Mouse (Mus musculus) lung, embryonic 15.5 days (tissue): ENCODE results near the gene Arhgap35. TPM values are rescaled to one million over a fixed set of nuclear protein-coding genes. Genes with fewer than 3 reads are reported as not detected.

Source experiments
- ATAC-seq: fragments of 200-750 bp; cut with Nextera tagmentation; 2 replicates; pipeline ENCODE4 v1.8.0; 2017; ENCODE audit warnings: moderate number of reproducible peaks, borderline replicate concordance; ENCODE audit not compliant: low FRiP score, low TSS enrichment; ENCODE audit errors: extremely low read depth
- H3K27ac ChIP-seq: fragments of 300-500 bp; sonication (generic); 2 replicates; pipeline ENCODE4 v1.5.1; 2015; ENCODE audit warnings: moderate library complexity, mild to moderate bottlenecking, inconsistent platforms
- H3K27me3 ChIP-seq: fragments of 300-500 bp; sonication (generic); 2 replicates; pipeline ENCODE4 v1.6.1; 2015; ENCODE audit warnings: inconsistent platforms
- H3K36me3 ChIP-seq: fragments of 300-500 bp; sonication (generic); 2 replicates; pipeline ENCODE4 v1.6.1; 2015; ENCODE audit warnings: inconsistent platforms
- H3K4me1 ChIP-seq: fragments of 300-500 bp; sonication (generic); 2 replicates; pipeline ENCODE4 v1.6.1; 2015; ENCODE audit warnings: inconsistent platforms
- H3K4me2 ChIP-seq: fragments of 300-500 bp; sonication (generic); 2 replicates; pipeline ENCODE4 v1.6.1; 2015; ENCODE audit warnings: inconsistent platforms, mild to moderate bottlenecking, moderate library complexity
- H3K4me3 ChIP-seq: fragments of 300-500 bp; sonication (generic); 2 replicates; pipeline ENCODE4 v1.5.1; 2015; ENCODE audit warnings: mild to moderate bottlenecking, inconsistent platforms
- H3K9ac ChIP-seq: fragments of 300-500 bp; sonication (generic); 2 replicates; pipeline ENCODE4 v1.6.1; 2015; ENCODE audit warnings: inconsistent platforms
- H3K9me3 ChIP-seq: fragments of 300-500 bp; sonication (generic); 2 replicates; pipeline ENCODE4 v1.6.1; 2016; ENCODE audit warnings: inconsistent platforms
- WGBS: fragments of 180-500 bp; shearing (Covaris S2); methylation state at CpG from one replicate; pipeline ENCODE4 v1.1.7; 2015; 5-methylcytosine and 5-hydroxymethylcytosine counted together
- polyA plus RNA-seq: library from polyadenylated mRNA; unstranded; fragments of >200 nt; fragmentation: Nextera tagmentation; extraction: Ambion mirVana; gene quantifications from 2 replicates; pipeline ENCODE4 v1.2.1, GENCODE M21; 2015

Gene Arhgap35
- polyA plus RNA-seq, 1 experiment from 2014 or later = 19.4 TPM

DNA sequence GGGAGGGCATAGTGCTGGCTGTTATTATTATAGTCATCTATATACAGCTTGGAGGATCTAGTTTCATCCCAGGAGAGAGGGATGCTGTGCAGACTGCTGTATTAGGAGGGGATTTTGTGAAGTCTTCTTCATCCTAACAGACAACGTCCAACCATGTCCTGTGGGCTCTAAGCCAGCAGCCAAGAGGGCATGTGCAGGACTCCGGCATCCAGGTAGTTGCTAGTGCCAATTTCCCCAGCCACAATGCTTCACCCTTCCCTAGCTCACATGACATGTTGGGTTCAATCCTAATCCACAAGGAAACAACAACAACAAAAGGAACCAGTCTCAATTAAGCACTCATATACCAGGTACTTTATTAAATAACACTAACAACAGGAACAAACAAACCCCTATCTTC lies 15.8 kb downstream of the Arhgap35 start:
- Histone ChIP-seq H3K9ac (no peak overlapping the region), H3K4me2 (no peak overlapping the region), H3K36me3 (0 out of 2 replicates have a peak, but pooled peaks cover 10% of the 10 kb centered on the region), H3K27ac (no peak overlapping the region), H3K27me3 (no peaks in the 10 kb centered on the region), H3K4me1 (peaks cover 11% of the 10 kb centered on the region; the same call in 1 of the 2 replicates), H3K4me3 (no peak overlapping the region), H3K9me3 (no peaks in the 10 kb centered on the region)
- WGBS = 69% methylated on average over 2 of the region's 2 CpGs
- no peak for ATAC-seq

DNA sequence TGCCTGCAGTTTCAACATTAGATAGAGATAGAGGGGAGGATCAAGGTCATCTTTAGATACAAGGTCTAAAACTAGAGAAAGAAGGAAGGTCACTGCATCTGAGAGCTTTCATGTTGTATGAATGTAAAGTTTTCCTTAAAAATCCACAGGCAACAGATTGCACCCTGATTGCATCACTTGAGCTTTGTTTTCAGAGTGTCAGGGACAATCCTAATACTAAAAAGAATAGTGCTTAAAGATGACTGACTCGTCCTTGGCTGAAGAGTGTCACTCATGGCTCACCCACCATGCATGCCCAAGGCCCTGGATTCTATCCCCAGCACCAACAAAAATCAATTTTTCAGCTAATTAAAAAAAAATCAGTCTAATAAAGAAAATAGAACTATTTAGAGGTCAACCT lies 23.5 kb downstream of the Arhgap35 start:
- Histone ChIP-seq H3K9ac (no peak overlapping the region), H3K27ac (no peak overlapping the region), H3K4me3 (no peak overlapping the region), H3K9me3 (no peaks in the 10 kb centered on the region), H3K27me3 (no peaks in the 10 kb centered on the region), H3K4me2 (no peak overlapping the region), H3K4me1 (0 out of 2 replicates have a peak, but pooled peaks cover 4% of the 10 kb centered on the region), H3K36me3 (0 out of 2 replicates have a peak, but pooled peaks cover 7% of the 10 kb centered on the region)
- ATAC-seq = no peak
- 61% methylated on average over 1 of the region's 1 CpGs for WGBS

DNA sequence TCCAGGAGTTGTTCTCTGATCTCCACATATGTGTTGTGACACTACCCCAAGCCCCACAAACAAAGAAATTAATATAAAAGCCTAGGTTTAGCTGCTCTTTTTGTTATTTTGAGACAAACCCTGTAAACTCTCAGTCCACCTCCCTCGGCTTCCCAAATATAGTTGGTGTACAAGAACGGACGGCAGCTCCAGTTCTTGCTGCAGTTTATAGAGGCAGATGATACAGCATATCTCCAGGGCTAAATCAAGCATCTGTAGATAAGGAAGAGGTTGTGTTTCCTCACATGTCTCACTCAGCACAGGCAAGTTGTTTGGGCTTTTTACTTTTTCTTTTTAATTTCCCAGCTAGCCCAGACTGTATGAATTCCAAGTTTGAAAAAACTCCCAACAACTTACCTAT lies 27.1 kb downstream of the Arhgap35 start:
- no peak overlapping the region for H3K9ac ChIP-seq
- no peak overlapping the region for H3K4me2 ChIP-seq
- H3K4me3 ChIP-seq = no peak overlapping the region
- H3K36me3 ChIP-seq = no peaks in the 10 kb centered on the region
- WGBS = 72% methylated on average over 3 of the region's 3 CpGs
- no peaks in the 10 kb centered on the region for H3K9me3 ChIP-seq
- no peaks in the 10 kb centered on the region for H3K27me3 ChIP-seq
- no peak overlapping the region for H3K27ac ChIP-seq
- no peak for ATAC-seq
- peaks cover 24% of the 10 kb centered on the region for H3K4me1 ChIP-seq

DNA sequence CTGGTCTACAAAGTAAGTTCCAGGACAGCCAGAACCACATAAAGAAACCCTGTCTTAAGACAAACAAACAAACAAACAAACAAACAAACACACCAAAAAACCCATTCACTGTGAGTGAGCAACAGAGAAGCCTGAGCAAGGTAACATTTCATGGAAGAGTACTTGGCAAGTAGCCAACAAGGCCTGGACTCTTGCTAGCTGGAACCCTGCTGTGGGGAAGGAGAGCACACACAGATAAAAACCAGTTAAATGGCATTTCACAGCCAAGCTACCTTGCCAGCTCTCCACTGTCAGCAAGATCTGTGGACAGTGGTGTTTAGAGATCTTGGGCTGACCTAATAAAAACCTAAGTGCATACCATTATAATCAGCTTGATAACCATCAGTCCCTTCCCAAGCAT lies 30.4 kb downstream of the Arhgap35 start:
- no peak for ATAC-seq
- Histone ChIP-seq H3K4me2 (no peak overlapping the region), H3K4me3 (no peak overlapping the region), H3K36me3 (no peaks in the 10 kb centered on the region), H3K9ac (no peak overlapping the region), H3K27me3 (no peaks in the 10 kb centered on the region), H3K9me3 (no peaks in the 10 kb centered on the region), H3K27ac (peak overlapping the region; percentile 65), H3K4me1 (peaks cover 43% of the 10 kb centered on the region)

DNA sequence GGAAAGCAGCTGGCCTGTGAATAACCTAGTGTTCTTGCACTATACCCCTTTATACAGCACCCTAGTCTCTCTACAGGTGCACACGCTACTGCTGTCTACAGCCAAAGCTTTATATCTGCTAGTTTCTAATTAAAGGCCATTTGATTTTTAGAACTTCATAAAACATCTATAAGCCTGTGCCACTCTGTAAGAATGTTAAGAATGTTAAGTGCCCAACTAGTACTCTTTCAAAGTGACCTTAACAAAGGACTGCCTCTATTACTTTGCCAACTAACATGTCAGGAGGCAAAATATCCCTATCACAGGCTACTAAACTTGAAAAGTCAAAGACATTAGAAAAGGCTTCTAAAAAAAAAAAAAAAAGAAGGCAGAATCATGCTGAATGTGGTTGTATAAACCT lies 31.0 kb downstream of the Arhgap35 start:
- Histone ChIP-seq H3K9me3 (no peaks in the 10 kb centered on the region), H3K36me3 (no peaks in the 10 kb centered on the region), H3K4me2 (no peak overlapping the region), H3K4me1 (peaks cover 43% of the 10 kb centered on the region), H3K27me3 (no peaks in the 10 kb centered on the region), H3K4me3 (no peak overlapping the region), H3K9ac (no peak overlapping the region), H3K27ac (peak overlapping the region; percentile 65)
- WGBS = 63% methylated on average over 1 of the region's 1 CpGs
- no peak; the same call in 1 of the 2 replicates for ATAC-seq

DNA sequence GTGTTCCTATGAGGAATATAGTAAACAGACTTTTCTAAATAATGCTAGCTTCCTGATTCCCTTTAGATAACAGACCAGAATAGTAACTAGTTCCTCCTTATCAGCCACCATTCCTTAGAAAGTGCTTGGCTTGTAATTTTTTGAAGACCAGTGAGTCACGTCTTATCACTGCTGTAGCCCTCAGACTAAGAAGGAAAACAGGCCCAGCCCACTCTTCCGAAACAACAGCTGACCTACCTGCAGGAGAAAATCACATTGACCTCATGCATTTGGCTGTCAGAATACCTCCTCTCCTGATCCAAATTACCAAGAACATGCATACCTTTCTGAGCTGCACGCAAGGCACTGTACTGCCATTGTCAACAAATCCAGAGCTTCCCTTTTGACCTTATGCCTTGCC lies 32.5 kb downstream of the Arhgap35 start:
- Histone ChIP-seq H3K27me3 (no peaks in the 10 kb centered on the region), H3K4me3 (no peak overlapping the region), H3K9ac (no peak overlapping the region), H3K4me2 (no peak overlapping the region), H3K36me3 (no peaks in the 10 kb centered on the region), H3K9me3 (no peaks in the 10 kb centered on the region), H3K4me1 (peaks cover 43% of the 10 kb centered on the region), H3K27ac (no peak overlapping the region)
- WGBS = 53% methylated on average over 3 of the region's 3 CpGs
- ATAC-seq = no peak

DNA sequence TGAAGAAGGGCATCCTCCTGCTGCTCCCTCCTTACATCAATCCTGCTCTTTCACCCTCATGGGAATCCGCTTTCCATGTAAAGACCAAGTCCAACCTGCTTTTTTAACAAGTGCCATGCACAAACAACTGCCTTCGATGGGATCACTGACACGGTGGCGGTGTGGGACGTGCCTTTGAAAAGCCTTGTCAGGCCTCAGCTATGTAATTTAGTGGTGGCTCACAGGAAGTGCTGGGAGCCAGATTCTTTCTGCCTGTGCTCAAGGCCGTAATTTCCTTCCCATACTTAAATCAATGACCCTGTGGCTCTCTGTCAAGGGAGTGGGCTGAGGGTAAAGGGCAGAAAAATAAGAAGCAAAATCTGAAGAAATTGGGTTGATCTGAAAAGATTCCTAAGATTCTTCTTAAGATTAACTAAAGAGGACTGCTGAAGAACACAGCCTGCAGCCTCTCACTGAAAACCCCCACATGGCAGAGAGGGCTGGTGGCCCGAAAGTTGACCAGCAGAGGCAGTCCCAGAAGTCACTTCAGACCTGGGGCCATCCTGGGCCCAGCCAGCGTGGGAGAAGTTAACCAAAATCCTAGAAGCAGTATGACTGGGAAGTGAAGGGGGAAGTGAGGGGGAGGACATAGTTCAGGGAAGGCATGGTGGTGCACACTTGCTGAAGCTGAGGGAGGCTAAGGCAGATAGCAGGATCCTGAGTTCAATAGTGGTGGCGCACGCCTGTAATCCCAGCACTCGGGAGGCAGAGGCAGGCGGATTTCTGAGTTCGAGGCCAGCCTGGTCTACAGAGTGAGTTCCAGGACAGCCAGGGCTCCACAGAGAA lies 33.3 kb downstream of the Arhgap35 start:
- H3K27me3 ChIP-seq = no peaks in the 10 kb centered on the region
- H3K9me3 ChIP-seq = no peaks in the 10 kb centered on the region
- H3K4me3 ChIP-seq = no peak overlapping the region
- H3K9ac ChIP-seq = no peak overlapping the region
- no peak overlapping the region for H3K4me2 ChIP-seq
- H3K27ac ChIP-seq = peak overlapping the region; percentile 39
- no peaks in the 10 kb centered on the region for H3K36me3 ChIP-seq
- ATAC-seq = no peak
- H3K4me1 ChIP-seq = peaks cover 44% of the 10 kb centered on the region
- 50% methylated on average over 13 of the region's 13 CpGs for WGBS

DNA sequence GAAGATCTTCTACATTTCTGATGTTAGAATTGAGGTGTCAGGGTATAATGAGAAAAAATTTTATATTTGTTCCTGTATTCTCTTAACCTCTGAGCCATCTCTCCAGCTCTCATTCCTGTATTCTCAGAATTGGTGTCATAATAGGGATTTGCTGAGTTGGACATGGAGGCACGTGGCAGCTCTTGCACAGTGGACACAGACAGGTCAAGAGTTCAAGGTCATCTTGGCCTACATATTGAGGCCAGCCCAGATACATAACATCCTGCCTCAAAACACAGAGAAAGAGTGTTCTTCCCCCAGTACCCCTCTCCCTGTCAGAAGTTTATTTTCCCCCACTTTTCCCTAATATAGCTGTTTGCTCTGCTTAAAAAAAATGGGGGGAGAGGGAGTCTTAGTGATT lies 38.1 kb downstream of the Arhgap35 start:
- 48% methylated on average over 1 of the region's 1 CpGs for WGBS
- Histone ChIP-seq H3K4me1 (peaks cover 21% of the 10 kb centered on the region), H3K4me3 (no peak overlapping the region), H3K27me3 (no peaks in the 10 kb centered on the region), H3K4me2 (no peak overlapping the region), H3K9me3 (no peaks in the 10 kb centered on the region), H3K9ac (no peak overlapping the region), H3K27ac (no peak overlapping the region), H3K36me3 (no peaks in the 10 kb centered on the region)
- ATAC-seq = no peak

DNA sequence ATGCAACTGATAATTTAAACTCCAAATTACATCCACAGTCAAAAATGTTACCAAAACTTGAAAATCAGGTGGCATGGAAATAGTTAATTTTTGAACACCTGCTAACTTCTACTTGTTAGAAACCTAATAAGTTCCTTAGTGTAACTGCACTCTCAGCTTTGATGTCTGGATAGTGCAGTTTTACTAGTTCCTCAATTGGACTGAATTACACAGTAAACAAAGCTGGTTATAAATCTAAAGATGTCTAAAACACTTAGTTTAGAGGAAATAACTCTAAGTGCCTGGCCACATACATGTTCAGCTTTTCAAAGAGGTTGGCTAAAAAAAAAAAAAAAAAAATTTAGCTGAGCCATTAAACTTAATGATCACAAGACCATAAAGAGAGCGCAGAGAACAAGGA lies 43.6 kb downstream of the Arhgap35 start:
- WGBS = 93% methylated on average over 1 of the region's 1 CpGs
- Histone ChIP-seq H3K4me1 (0 out of 2 replicates have a peak, but pooled peaks cover 3% of the 10 kb centered on the region), H3K4me3 (no peak overlapping the region), H3K9me3 (no peaks in the 10 kb centered on the region), H3K4me2 (no peak overlapping the region), H3K27ac (no peak overlapping the region), H3K36me3 (no peaks in the 10 kb centered on the region), H3K9ac (no peak overlapping the region), H3K27me3 (no peaks in the 10 kb centered on the region)
- no peak for ATAC-seq

DNA sequence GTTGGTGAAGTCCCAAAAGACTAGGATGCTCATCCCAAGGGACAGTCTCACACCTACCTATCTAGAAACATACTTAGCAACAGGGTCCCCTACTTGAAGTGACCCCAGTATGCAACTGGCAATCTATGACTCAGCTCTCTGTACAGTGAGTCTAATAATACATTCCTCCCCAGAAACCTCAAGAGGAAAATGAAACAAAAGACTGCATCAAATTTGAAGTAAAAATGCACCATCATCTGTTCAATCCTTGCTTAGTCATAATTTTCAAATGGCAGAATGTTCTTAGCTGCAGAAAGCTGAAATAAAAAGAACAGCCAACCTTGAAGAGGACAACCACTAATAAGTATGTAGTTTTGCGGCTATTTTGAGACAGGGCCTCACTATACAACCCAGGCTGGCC lies 44.1 kb downstream of the Arhgap35 start:
- no peak overlapping the region for H3K9ac ChIP-seq
- no peaks in the 10 kb centered on the region for H3K4me1 ChIP-seq
- H3K27ac ChIP-seq = no peak overlapping the region
- no peaks in the 10 kb centered on the region for H3K9me3 ChIP-seq
- no peaks in the 10 kb centered on the region for H3K27me3 ChIP-seq
- no peak overlapping the region for H3K4me3 ChIP-seq
- 93% methylated on average over 1 of the region's 1 CpGs for WGBS
- no peak overlapping the region for H3K4me2 ChIP-seq
- H3K36me3 ChIP-seq = no peaks in the 10 kb centered on the region
- ATAC-seq = no peak

DNA sequence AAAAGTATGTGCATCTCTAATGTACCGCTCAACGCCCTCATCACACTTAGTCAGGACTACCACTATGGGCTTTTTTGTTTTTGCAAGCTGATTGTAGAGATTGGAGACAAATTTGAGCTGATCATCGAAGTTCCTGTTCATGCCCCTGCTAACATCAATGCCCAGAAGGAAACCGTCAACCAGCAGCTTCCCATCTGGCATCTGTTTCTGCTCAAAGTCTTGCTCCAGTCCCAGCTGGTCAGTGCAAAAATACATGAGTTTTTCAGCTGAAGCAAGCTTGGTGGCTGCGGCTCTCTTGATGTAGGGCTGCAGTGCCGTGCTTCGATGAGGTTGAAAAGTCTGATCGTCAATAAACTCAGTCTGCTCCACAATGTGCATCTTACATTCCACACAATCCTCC lies 50.3 kb downstream of the Arhgap35 start:
- Histone ChIP-seq H3K27me3 (no peaks in the 10 kb centered on the region), H3K27ac (no peak overlapping the region), H3K4me3 (no peak overlapping the region), H3K36me3 (peaks cover 48% of the 10 kb centered on the region), H3K4me1 (no peaks in the 10 kb centered on the region), H3K9me3 (no peaks in the 10 kb centered on the region), H3K4me2 (no peak overlapping the region), H3K9ac (no peak overlapping the region)
- no peak for ATAC-seq
- WGBS = 83% methylated on average over 8 of the region's 8 CpGs

DNA sequence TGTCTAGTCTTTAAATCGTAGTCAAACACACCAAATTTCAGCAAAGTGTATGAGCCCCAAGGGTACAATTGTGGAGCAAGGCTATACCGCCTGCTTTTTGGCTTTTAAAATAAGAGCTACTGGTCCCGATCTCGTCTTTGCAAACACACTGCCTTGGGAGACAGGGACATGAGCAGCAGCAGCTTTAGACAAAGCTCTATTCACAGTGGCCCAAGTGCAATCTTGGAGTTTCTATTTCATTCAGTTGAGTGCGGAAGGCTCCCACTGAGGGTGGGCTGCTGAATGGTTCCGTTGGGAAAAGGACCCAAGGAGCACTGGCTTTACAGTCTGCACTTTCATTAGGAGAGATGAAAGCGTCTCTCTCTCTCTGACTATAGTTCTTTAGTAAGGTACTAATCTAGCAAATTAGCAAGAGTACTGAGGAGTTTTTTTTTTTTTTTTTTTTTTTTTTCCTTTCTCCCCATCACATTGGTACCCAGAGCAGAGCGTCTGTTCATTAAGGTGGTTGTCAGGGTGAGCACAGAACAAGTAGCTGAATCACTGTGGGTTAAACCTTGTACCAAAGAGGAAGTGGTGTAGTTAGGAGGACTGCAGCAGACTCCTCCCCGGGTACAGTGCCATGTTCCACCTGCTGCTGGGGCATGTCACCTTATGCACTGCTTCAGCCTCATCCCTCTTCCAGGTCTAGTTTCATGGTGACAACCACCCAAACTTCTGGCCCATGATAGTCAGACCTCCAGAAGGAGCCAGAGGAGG lies 56.8 kb downstream of the Arhgap35 start:
- H3K9ac ChIP-seq = no peak overlapping the region
- H3K4me2 ChIP-seq = no peak overlapping the region
- WGBS = 70% methylated on average over 9 of the region's 9 CpGs
- no peak overlapping the region for H3K4me3 ChIP-seq
- H3K36me3 ChIP-seq = peaks cover 27% of the 10 kb centered on the region
- H3K27ac ChIP-seq = no peak overlapping the region
- H3K9me3 ChIP-seq = no peaks in the 10 kb centered on the region
- peaks cover 36% of the 10 kb centered on the region for H3K4me1 ChIP-seq
- ATAC-seq = no peak
- H3K27me3 ChIP-seq = no peaks in the 10 kb centered on the region
